Mouse (Mus musculus) embryonic facial prominence, embryonic 12.5 days (tissue): ENCODE data around the gene Crybb3. TPM values are rescaled to one million over a fixed set of nuclear protein-coding genes. Genes with fewer than 3 reads are reported as not detected.
A peak's percentile ranks its signal among the peaks of the same experiment; 100 is the strongest.

ENCODE experiments used
- ATAC-seq: fragments of 200-750 bp; cut with Nextera tagmentation; 2 replicates; pipeline ENCODE4 v1.8.0; 2017; ENCODE audit not compliant: insufficient number of reproducible peaks, insufficient read depth, low FRiP score, low TSS enrichment
- H3K27ac ChIP-seq: fragments of 300-500 bp; sonication (generic); 2 replicates; pipeline ENCODE4 v1.5.1; 2016; ENCODE audit warnings: mild to moderate bottlenecking
- H3K27me3 ChIP-seq: fragments of 300-500 bp; sonication (generic); 2 replicates; pipeline ENCODE4 v1.6.1; 2016; ENCODE audit warnings: mild to moderate bottlenecking, moderate library complexity
- H3K36me3 ChIP-seq: fragments of 300-500 bp; sonication (generic); 2 replicates; pipeline ENCODE4 v1.6.1; 2016; ENCODE audit warnings: mild to moderate bottlenecking
- H3K4me1 ChIP-seq: fragments of 300-500 bp; sonication (generic); 2 replicates; pipeline ENCODE4 v1.6.1; 2016
- H3K4me2 ChIP-seq: fragments of 300-500 bp; sonication (generic); replicated peaks from 2 replicates; pipeline ENCODE4 v1.6.1; 2016; ENCODE audit warnings: mild to moderate bottlenecking, moderate library complexity
- H3K4me3 ChIP-seq: fragments of 300-500 bp; sonication (generic); 2 replicates; pipeline ENCODE4 v1.5.1; 2016; ENCODE audit warnings: mild to moderate bottlenecking
- H3K9ac ChIP-seq: fragments of 300-500 bp; sonication (generic); 2 replicates; pipeline ENCODE4 v1.6.1; 2016; ENCODE audit warnings: mild to moderate bottlenecking, moderate library complexity
- H3K9me3 ChIP-seq: fragments of 300-500 bp; sonication (generic); 2 replicates; pipeline ENCODE4 v1.6.1; 2016; ENCODE audit warnings: mild to moderate bottlenecking, moderate library complexity
- WGBS: fragments of 180-500 bp; shearing (Covaris S2); methylation state at CpG from one replicate; pipeline ENCODE4 v1.1.7; 2016; 5-methylcytosine and 5-hydroxymethylcytosine counted together
- polyA plus RNA-seq: library from polyadenylated mRNA; unstranded; fragments of >200 nt; fragmentation: Nextera tagmentation; extraction: Ambion mirVana; gene quantifications from 2 replicates; pipeline ENCODE4 v1.2.1, GENCODE M21; 2016

Crybb3 gene
- 34.0 and 84.1 TPM in 2 replicates for polyA plus RNA-seq

DNA sequence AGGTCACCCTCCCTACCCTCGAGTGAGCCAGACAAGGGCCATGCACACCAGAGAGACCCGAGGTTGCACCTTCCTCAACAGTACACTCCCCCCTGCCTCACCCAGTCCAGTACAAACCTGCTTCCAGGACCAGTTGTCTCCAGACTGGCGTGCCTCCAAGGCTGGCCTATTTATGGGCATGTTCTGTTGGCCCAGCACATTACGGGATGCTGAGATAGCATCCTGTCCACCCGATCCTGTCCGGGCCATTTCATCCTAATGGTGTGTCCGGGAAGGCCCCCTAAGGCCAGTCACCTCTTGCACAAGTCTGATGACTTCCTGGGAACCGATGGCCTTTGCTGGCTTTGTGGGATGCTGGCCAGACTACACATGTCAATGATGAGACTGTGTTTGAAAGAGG, at the start of gene Crybb3:
Crybb3 (minus strand) TSS at position 146 of the 400 bp plus-strand sequence.
- no peaks in the 10 kb centered on the region for H3K36me3 ChIP-seq
- no peak within 1 kb of the TSS for H3K4me2 ChIP-seq
- H3K9ac ChIP-seq: no peak within 1 kb of the TSS
- no peaks in the 10 kb centered on the region for H3K4me1 ChIP-seq
- WGBS: 84% methylated on average over 8 of the region's 8 CpGs
- H3K4me3 ChIP-seq: no peak within 1 kb of the TSS
- H3K27me3 ChIP-seq: no peaks in the 10 kb centered on the region
- no peaks in the 10 kb centered on the region for H3K9me3 ChIP-seq
- no peak for ATAC-seq
- no peak within 1 kb of the TSS for H3K27ac ChIP-seq

DNA sequence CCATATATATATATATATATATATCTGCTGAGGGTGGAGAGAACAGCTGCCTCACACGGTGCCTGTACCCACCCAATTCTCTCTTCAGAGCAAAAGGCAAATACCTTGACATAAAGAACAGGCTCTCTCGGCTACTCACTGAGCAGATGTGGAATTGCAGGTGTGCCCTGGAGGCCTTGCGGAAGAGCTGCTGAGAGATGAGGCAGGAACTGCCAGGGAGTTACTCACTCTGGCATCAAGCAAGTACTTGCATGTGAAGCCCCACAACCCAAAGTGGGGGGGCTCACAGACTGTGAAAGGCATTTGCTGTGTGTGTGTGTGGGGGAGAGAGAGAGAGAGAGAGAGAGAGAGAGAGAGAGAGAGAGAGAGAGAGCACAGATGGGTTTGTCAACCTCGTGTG, 47.0 kb upstream of the Crybb3 start:
- H3K4me3 ChIP-seq: no peak overlapping the region
- H3K9me3 ChIP-seq: no peaks in the 10 kb centered on the region
- no peaks in the 10 kb centered on the region for H3K36me3 ChIP-seq
- WGBS: 63% methylated on average over 4 of the region's 4 CpGs
- peaks cover 23% of the 10 kb centered on the region for H3K4me1 ChIP-seq
- ATAC-seq: no peak
- no peak overlapping the region for H3K27ac ChIP-seq
- no peaks in the 10 kb centered on the region for H3K27me3 ChIP-seq
- H3K4me2 ChIP-seq: no peak overlapping the region
- no peak overlapping the region for H3K9ac ChIP-seq

DNA sequence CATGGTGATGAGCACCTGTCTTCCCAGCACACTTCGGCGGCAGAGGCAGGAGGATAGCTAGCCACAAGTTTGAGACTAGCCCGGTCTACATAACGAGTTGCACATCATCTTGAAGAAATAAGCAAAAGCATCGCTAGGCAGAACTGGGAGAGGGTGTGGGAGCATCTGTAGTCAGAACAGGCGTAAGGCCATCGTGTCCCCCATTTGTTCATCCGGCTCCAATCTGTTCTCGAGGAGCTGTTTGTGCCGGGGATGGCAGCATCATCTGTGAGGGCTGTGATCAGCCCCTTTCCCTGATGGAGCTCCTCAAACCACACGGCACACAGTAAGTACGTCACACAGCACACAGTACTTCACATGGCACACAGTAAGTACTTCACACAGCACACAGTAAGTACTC, 45.1 kb upstream of the Crybb3 start:
- Histone ChIP-seq H3K4me3 (no peak overlapping the region), H3K4me2 (no peak overlapping the region), H3K27me3 (no peaks in the 10 kb centered on the region), H3K9ac (no peak overlapping the region), H3K27ac (no peak overlapping the region), H3K9me3 (no peaks in the 10 kb centered on the region), H3K36me3 (no peaks in the 10 kb centered on the region), H3K4me1 (peaks cover 31% of the 10 kb centered on the region)
- WGBS: 92% methylated on average over 12 of the region's 12 CpGs
- no peak for ATAC-seq

DNA sequence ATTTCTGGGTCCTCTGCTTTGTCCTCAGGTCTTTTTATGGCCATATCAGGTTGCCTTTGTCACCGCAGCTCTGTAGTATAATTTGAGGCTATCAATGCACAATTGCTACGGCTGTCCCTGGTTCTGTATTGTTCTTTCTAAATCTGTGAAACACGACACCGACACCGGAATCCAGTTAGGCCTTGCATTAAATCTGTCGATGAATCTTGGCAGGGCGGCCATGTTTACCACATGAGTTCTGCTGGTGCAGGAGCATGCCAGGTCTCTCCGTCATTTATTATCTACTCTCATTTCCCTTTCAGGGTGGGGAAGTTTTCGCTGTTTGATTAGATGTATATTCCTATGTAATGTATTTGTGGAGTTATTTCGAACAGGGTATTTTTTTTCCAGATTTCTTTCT, 42.3 kb upstream of the Crybb3 start:
- Histone ChIP-seq H3K9ac (no peak overlapping the region), H3K4me2 (no peak overlapping the region), H3K27me3 (no peaks in the 10 kb centered on the region), H3K27ac (no peak overlapping the region), H3K9me3 (no peaks in the 10 kb centered on the region), H3K4me3 (no peak overlapping the region), H3K36me3 (no peaks in the 10 kb centered on the region), H3K4me1 (peaks cover 51% of the 10 kb centered on the region)
- ATAC-seq: no peak
- WGBS: 75% methylated on average over 10 of the region's 10 CpGs

DNA sequence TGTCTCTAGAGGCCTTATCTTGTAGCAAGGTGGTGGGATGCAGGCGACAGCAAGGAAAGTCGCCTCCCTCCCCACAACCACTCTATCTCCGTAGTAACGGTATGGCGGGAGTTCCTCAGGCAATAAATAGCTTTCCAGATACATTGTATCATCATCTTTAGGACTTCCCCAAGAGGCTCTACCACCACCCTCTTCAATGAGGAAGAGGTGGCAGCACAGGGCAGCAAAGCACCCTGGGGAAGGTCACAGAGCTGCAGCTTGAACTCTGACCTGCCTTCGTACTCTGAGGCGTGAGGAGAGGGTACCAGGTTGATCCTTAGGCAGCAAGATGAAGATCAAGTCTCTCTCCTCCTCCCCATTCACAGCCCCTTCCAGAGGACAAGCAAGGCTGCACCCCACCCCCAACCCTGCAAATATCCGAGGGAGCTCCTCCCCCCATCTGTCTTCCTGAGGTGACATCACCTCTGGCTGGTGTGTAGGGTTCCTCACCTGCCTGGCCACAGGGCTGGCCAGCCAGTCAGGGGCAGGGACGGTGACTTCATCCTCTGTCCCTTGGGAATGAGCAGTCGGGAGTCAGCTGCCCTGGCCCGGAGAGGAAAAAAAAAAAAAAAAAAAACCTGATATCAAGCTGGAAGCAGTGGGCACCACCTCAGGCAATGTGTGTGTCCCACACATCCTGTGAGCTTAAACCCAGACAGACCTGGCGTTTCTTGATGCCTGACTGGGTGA, 41.1 kb upstream of the Crybb3 start:
- no peak overlapping the region for H3K4me3 ChIP-seq
- H3K27me3 ChIP-seq: no peaks in the 10 kb centered on the region
- H3K4me1 ChIP-seq: peaks cover 46% of the 10 kb centered on the region
- no peaks in the 10 kb centered on the region for H3K36me3 ChIP-seq
- no peak for ATAC-seq
- no peak overlapping the region for H3K4me2 ChIP-seq
- H3K9ac ChIP-seq: no peak overlapping the region
- 36% methylated on average over 12 of the region's 12 CpGs for WGBS
- 0 out of 2 replicates have a peak overlapping the region, but pooled peaks have one; percentile 72 for H3K27ac ChIP-seq
- H3K9me3 ChIP-seq: no peaks in the 10 kb centered on the region

DNA sequence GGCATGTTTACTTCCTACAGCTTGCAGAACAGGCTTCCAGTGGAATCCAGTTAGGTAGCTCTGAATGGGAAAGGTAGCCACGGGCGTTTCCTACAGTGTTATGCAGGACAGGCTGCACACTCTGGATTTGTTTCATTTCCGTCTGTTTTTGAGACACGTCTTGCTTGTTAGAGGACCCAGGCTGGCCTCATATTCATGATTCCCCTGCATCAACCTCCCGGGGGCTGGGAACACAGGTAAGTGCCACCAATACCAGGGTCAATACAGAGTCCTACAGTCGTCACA, 40.1 kb upstream of the Crybb3 start:
- Histone ChIP-seq H3K27me3 (no peaks in the 10 kb centered on the region), H3K36me3 (no peaks in the 10 kb centered on the region), H3K27ac (peak overlapping the region; percentile 72; the same call in 1 of the 2 replicates), H3K4me2 (no peak overlapping the region; the same call in 1 of the 2 replicates), H3K9ac (peak overlapping the region; percentile 15; the same call in 1 of the 2 replicates), H3K4me1 (peaks cover 41% of the 10 kb centered on the region), H3K4me3 (no peak overlapping the region), H3K9me3 (no peaks in the 10 kb centered on the region)
- ATAC-seq: no peak
- WGBS: 59% methylated on average over 6 of the region's 6 CpGs

DNA sequence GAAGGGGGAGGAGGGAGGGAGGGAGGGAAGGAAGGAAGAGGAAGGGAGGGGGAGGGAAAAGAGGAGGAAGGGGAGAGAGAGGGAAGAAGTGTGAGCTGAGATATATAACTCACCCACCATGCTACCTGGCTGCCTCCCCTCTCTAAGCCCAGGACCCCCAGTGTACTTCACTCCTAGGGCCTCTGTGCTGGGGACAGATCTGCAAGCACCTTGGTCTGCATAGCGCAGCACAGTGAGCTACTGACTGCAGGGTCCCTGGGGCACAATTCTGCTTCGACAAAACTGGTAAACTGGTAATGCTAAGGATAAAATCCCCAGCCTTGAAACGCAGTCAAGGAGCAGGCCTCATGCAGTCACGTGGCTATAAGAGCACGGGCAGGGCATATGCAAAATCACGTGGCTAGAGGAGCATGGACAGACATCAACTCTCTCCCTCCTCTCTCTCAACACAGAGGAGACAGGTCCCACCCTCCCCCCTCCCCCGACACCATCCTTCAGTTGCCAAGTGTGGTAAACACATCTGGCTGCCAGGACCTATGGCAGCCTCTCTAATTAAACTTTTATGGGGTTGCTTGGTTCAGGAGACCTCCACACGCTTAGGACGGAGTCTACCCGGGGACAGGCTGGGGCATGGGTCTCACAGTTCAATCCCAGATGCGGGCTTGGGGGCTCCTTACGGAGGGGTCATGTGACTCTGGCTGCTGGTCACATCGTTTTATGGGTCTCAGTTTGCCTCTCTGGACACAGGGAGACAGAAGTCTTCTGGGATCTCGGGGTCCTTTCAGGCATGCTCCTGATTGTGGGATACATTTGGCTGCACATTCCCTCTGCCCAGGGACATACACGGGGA, 39.6 kb upstream of the Crybb3 start:
- Histone ChIP-seq H3K4me2 (0 out of 2 replicates have a peak overlapping the region, but pooled peaks have one; percentile 9), H3K27ac (peak overlapping the region; percentile 72), H3K27me3 (no peaks in the 10 kb centered on the region), H3K4me1 (peaks cover 41% of the 10 kb centered on the region), H3K36me3 (no peaks in the 10 kb centered on the region), H3K4me3 (no peak overlapping the region), H3K9me3 (no peaks in the 10 kb centered on the region), H3K9ac (peak overlapping the region; percentile 15; the same call in 1 of the 2 replicates)
- WGBS: 25% methylated on average over 15 of the region's 15 CpGs
- ATAC-seq: no peak

DNA sequence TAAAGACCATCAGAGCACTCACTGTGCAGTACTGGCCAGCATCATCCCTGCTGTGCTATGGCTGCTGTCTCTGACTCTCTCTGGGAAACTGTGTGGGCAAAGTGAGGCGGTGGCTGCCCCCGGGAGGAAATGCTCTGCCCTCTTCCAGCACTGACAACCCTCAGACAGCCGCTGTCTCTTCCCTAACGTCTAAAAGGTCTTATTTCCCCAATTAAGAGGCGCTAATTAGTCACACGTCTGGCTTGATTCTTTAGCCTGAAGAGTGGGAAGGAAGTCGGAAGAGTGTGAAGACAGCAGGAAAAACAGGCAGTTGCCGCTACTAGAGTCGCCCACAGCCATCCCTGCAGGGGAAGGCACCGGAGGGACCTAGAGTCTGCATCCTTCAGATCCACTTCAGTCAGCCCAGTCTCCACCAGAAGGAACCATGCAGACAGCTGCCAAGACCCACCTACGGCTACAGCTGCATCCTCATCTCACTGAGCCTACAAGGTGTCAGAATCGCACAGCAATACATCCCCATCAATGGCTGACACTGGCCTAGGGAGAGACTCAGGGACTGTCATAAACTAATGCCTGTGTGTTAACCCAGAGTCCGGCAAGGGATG, 38.6 kb upstream of the Crybb3 start:
- Histone ChIP-seq H3K9me3 (no peaks in the 10 kb centered on the region), H3K27me3 (no peaks in the 10 kb centered on the region), H3K4me2 (no peak overlapping the region), H3K9ac (no peak overlapping the region), H3K4me1 (peaks cover 41% of the 10 kb centered on the region), H3K36me3 (no peaks in the 10 kb centered on the region), H3K4me3 (no peak overlapping the region), H3K27ac (no peak overlapping the region)
- 34% methylated on average over 13 of the region's 13 CpGs for WGBS
- no peak for ATAC-seq

DNA sequence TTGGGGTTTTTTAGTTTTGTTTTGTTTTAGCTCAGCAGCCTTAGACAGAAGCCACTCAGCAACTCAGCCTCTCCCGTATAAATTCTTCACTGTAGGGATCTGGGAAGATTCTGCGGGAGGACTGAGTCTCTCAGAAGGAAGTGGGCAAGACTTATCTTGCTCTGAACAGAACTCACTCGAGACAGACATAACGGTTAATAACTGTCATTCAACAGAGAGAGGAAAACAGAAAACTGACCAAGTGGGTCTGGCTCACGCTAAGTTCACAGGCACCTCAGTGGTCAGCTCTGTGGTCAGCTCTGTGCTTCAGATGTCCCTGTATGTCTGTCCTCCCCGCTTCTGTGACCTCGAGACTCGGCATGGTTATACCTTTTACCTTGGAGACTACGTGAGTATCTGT, 37.9 kb upstream of the Crybb3 start:
- no peak overlapping the region for H3K4me2 ChIP-seq
- no peak for ATAC-seq
- no peak overlapping the region for H3K4me3 ChIP-seq
- WGBS: 72% methylated on average over 9 of the region's 9 CpGs
- H3K9me3 ChIP-seq: no peaks in the 10 kb centered on the region
- 0 out of 2 replicates have a peak overlapping the region, but pooled peaks have one; percentile 17 for H3K27ac ChIP-seq
- H3K36me3 ChIP-seq: no peaks in the 10 kb centered on the region
- no peaks in the 10 kb centered on the region for H3K27me3 ChIP-seq
- peaks cover 48% of the 10 kb centered on the region for H3K4me1 ChIP-seq
- H3K9ac ChIP-seq: no peak overlapping the region

DNA sequence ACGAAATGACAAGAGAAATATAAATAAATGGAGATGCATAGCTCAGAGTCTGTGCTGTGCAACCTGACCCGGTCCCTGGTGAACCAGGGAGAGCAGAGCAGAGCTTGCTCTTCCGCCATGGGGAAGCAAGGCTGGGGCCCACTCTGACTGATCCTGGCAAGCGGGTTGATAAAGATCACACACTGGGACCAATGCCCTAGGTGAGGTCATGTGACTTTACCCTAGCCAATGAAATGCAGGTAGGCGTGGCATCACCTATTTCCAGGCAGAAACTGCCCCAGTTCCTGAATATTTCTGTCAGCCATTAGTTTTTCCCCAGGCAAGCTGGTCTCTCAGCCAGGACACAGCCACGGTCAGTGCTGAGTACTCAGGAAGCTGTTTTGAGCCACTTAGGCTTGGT, 37.3 kb upstream of the Crybb3 start:
- 0 out of 2 replicates have a peak overlapping the region, but pooled peaks have one; percentile 17 for H3K27ac ChIP-seq
- WGBS: 29% methylated on average over 6 of the region's 6 CpGs
- no peak for ATAC-seq

DNA sequence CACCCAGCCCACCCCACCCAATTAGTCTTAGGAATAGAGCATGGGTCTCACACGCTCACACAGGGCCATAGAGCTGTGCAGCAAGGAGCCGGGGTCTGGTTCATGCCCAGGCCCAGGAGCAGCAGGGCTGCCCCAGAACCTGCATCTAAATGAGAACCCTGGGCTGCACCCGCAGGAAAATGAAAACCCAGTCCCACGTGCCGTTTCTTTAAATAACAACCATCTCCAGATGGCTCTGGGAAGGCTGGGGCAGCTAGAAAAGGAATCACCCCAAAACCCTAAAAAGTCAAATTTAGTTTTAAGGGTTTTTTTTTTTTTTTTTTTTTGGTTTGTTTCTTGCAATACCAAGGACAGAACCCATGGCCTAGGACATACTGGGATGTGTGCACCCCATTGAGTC, 36.0 kb upstream of the Crybb3 start:
- ATAC-seq: no peak
- no peak overlapping the region for H3K27ac ChIP-seq
- no peak overlapping the region for H3K4me3 ChIP-seq
- no peaks in the 10 kb centered on the region for H3K27me3 ChIP-seq
- no peaks in the 10 kb centered on the region for H3K36me3 ChIP-seq
- no peak overlapping the region for H3K4me2 ChIP-seq
- H3K9me3 ChIP-seq: no peaks in the 10 kb centered on the region
- H3K4me1 ChIP-seq: peaks cover 46% of the 10 kb centered on the region
- 73% methylated on average over 5 of the region's 5 CpGs for WGBS
- H3K9ac ChIP-seq: no peak overlapping the region

More for the DNA sequence above, 37.3 kb upstream of the Crybb3 start:
- H3K27me3 ChIP-seq: no peaks in the 10 kb centered on the region
- no peak overlapping the region for H3K9ac ChIP-seq
- no peak overlapping the region for H3K4me3 ChIP-seq
- no peak overlapping the region for H3K4me2 ChIP-seq
- peaks cover 50% of the 10 kb centered on the region for H3K4me1 ChIP-seq
- H3K36me3 ChIP-seq: no peaks in the 10 kb centered on the region
- no peaks in the 10 kb centered on the region for H3K9me3 ChIP-seq
